Mouse (Mus musculus) cortical plate, adult 2 months (tissue): ENCODE measurements around the gene Sipa1l2.

Experiments used
- CTCF ChIP-seq: fragments of 200-500 bp; IDR thresholded peaks from 2 replicates; pipeline ENCODE4 v1.5.1; 2011; ENCODE audit warnings: mild to moderate bottlenecking, control low read depth, low read length; ENCODE audit not compliant: insufficient read depth; ENCODE audit errors: extremely low read depth
- POLR2A ChIP-seq: fragments of 200-500 bp; IDR thresholded peaks from 2 replicates; pipeline ENCODE4 v1.6.1; 2011; ENCODE audit warnings: mild to moderate bottlenecking, low read length, control low read depth; ENCODE audit not compliant: insufficient read depth; ENCODE audit errors: extremely low read depth

- no peak for TF ChIP-seq POLR2A
- no peak for TF ChIP-seq CTCF
Measured at GRCm38 (mm10) chr8:125384551-125385183, 184.9 kb downstream of the Sipa1l2 start.
